Mouse (Mus musculus) liver, embryonic 12.5 days (tissue): ENCODE results near the gene Cks2. TPM values are rescaled to one million over a fixed set of nuclear protein-coding genes. Genes with fewer than 3 reads are reported as not detected.
"Not testable (repeated sequence)": the region's sequence is repeated elsewhere in the genome, so short reads cannot be mapped to it uniquely, and the experiment has no call there.

Source experiments
- ATAC-seq: fragments of 200-750 bp; cut with Nextera tagmentation; 2 replicates; pipeline ENCODE4 v1.8.0; 2017; ENCODE audit warnings: moderate number of reproducible peaks, mild to moderate bottlenecking, moderate library complexity
- H3K27ac ChIP-seq: fragments of 300-500 bp; sonication (generic); 2 replicates; pipeline ENCODE4 v1.5.1; 2016; ENCODE audit warnings: mild to moderate bottlenecking
- H3K27me3 ChIP-seq: fragments of 300-500 bp; sonication (generic); replicated peaks from 2 replicates; pipeline ENCODE4 v1.6.1; 2016; ENCODE audit warnings: mild to moderate bottlenecking, moderate library complexity
- H3K36me3 ChIP-seq: fragments of 300-500 bp; sonication (generic); 2 replicates; pipeline ENCODE4 v1.6.1; 2016; ENCODE audit warnings: mild to moderate bottlenecking, moderate library complexity
- H3K4me1 ChIP-seq: fragments of 300-500 bp; sonication (generic); 2 replicates; pipeline ENCODE4 v1.6.1; 2016
- H3K4me2 ChIP-seq: fragments of 300-500 bp; sonication (generic); 2 replicates; pipeline ENCODE4 v1.6.1; 2016; ENCODE audit warnings: mild to moderate bottlenecking, moderate library complexity
- H3K4me3 ChIP-seq: fragments of 300-500 bp; sonication (generic); 2 replicates; pipeline ENCODE4 v1.5.1; 2016; ENCODE audit warnings: mild to moderate bottlenecking, moderate library complexity
- H3K9ac ChIP-seq: fragments of 300-500 bp; sonication (generic); 2 replicates; pipeline ENCODE4 v1.6.1; 2016; ENCODE audit warnings: mild to moderate bottlenecking, moderate library complexity
- H3K9me3 ChIP-seq: fragments of 300-500 bp; sonication (generic); replicated peaks from 2 replicates; pipeline ENCODE4 v1.6.1; 2016; ENCODE audit warnings: mild to moderate bottlenecking, moderate library complexity
- WGBS: fragments of 180-500 bp; shearing (Covaris S2); methylation state at CpG from one replicate; pipeline ENCODE4 v1.1.7; 2016; ENCODE audit not compliant: insufficient replicate concordance; 5-methylcytosine and 5-hydroxymethylcytosine counted together
- polyA plus RNA-seq: library from polyadenylated mRNA; unstranded; fragments of >200 nt; fragmentation: Nextera tagmentation; extraction: Ambion mirVana; gene quantifications from 2 replicates; pipeline ENCODE4 v1.2.1, GENCODE M21; 2016

Cks2 gene
- polyA plus RNA-seq, 1 experiment from 2014 or later, result 413 TPM

DNA sequence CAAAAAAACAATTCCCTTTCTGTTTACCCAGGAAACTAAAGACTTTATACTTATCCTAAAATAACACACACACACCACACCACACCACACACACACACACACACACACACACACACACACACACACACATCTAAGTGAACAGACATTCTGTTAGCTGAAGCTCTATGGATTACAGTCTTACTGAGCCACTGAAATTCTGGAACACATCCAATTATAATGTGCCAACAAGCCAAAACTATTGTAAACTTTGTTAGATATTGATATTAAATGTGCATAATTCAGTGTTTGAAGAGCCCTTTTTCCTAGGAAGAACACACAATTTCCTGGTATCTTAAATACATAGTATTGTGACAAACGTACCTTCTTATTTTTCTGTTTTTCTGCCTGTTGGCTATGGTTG, 27.7 kb upstream of the Cks2 start:
- H3K9me3 ChIP-seq, result no peaks in the 10 kb centered on the region
- WGBS, result 50% methylated on average over 1 of the region's 1 CpGs
- no peak overlapping the region for H3K27ac ChIP-seq
- H3K9ac ChIP-seq, result no peak overlapping the region
- H3K4me3 ChIP-seq, result no peak overlapping the region
- no peaks in the 10 kb centered on the region for H3K36me3 ChIP-seq
- no peak for ATAC-seq
- peaks cover 11% of the 10 kb centered on the region for H3K27me3 ChIP-seq
- no peak overlapping the region for H3K4me2 ChIP-seq
- peaks cover 8% of the 10 kb centered on the region for H3K4me1 ChIP-seq

DNA sequence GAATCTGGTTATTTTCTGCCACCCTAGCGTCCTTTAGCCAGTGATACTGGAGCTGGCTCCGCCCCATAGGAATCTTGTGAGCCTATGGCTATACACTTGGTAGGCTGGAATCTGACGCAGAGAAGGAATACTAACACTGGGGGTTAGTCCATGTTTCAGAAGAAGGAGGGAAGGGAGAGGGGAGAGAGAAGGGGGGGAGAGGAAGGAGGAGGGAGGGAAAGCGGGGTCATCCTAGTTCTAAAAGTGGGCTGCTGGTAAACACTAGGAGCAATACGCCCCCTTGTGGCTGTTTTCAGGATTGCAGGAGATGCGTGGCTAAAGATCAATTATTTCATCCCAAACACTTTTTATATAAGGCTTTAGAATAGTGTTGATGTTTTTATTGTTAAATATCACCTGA, 27.2 kb upstream of the Cks2 start:
- H3K27ac ChIP-seq, result no peak overlapping the region
- no peak overlapping the region for H3K4me3 ChIP-seq
- ATAC-seq, result no peak
- H3K9ac ChIP-seq, result no peak overlapping the region
- no peaks in the 10 kb centered on the region for H3K9me3 ChIP-seq
- no peaks in the 10 kb centered on the region for H3K36me3 ChIP-seq
- H3K4me2 ChIP-seq, result no peak overlapping the region
- 24% methylated on average over 6 of the region's 6 CpGs for WGBS
- H3K4me1 ChIP-seq, result peaks cover 8% of the 10 kb centered on the region
- peaks cover 7% of the 10 kb centered on the region for H3K27me3 ChIP-seq

DNA sequence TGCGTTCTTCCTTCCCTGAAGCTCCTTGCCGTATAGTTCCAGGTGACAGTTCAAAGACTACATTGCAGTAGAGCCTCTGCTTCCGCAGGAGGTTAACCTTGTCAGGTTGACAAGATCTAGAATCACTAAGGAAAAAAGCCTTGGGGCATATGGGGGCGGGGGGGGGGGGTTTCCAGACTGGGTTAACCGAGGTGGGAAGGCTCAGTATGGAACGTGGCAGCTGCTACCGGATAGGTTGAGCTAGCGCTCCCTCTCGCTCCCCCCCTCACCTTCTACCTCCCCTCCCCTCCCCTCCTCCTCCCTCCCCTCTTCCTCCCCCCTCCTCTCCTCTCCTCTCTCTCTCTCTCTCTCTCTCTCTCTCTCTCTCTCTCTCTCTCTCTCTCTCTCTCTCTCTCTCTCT, 26.4 kb upstream of the Cks2 start:
- H3K4me1 ChIP-seq, result peaks cover 8% of the 10 kb centered on the region
- no peak overlapping the region for H3K4me3 ChIP-seq
- no peak overlapping the region for H3K4me2 ChIP-seq
- ATAC-seq, result no peak
- 15% methylated on average over 8 of the region's 9 CpGs for WGBS
- no peak overlapping the region for H3K27ac ChIP-seq
- no peaks in the 10 kb centered on the region for H3K36me3 ChIP-seq
- H3K27me3 ChIP-seq, result peaks cover 6% of the 10 kb centered on the region
- H3K9ac ChIP-seq, result no peak overlapping the region
- H3K9me3 ChIP-seq, result no peaks in the 10 kb centered on the region

DNA sequence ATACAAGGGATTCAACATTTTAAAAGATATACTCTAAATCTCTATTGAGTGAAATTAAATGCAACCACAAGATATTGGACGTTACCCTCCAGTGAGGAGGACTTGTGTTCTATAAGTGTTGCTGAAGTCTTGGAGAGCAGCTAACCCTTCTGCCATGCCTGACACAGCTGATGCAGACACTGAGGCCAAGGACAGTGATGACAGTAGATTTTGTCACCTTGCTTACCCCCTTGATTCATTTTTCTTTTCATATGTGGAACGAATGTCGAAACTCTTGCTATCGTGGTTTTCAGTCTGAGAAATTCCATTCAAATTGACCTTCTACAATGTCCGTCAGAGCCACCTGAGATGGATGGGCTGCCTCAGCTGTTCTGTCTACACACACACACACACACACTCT, 22.4 kb upstream of the Cks2 start:
- H3K4me2 ChIP-seq, result no peak overlapping the region
- no peaks in the 10 kb centered on the region for H3K27me3 ChIP-seq
- ATAC-seq, result no peak
- 74% methylated on average over 5 of the region's 5 CpGs for WGBS
- no peak overlapping the region for H3K27ac ChIP-seq
- H3K36me3 ChIP-seq, result no peaks in the 10 kb centered on the region
- H3K4me3 ChIP-seq, result no peak overlapping the region
- no peaks in the 10 kb centered on the region for H3K4me1 ChIP-seq
- H3K9ac ChIP-seq, result no peak overlapping the region
- no peaks in the 10 kb centered on the region for H3K9me3 ChIP-seq

DNA sequence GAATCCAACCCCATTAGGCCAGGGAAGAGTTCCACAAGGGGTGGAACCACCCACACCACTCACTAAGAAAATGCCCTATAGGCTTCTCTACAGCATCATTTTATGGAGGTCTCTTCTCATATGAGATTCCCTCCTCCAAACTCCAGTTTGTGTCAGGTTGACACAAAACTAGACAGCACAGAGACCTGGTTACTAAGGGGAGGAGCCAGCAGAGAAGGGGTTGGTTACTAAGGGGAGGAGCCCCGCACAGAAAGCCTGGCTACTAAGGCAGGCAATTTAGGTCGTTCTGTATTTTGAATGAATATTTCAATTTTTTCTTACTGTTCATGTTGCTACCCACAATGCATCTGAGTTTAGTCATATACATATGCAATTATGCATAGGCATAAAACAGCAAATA, 21.4 kb upstream of the Cks2 start:
- Histone ChIP-seq H3K9me3 (no peaks in the 10 kb centered on the region), H3K4me3 (no peak overlapping the region), H3K36me3 (no peaks in the 10 kb centered on the region), H3K4me1 (no peaks in the 10 kb centered on the region), H3K27ac (no peak overlapping the region), H3K4me2 (no peak overlapping the region), H3K27me3 (0 out of 2 replicates have a peak, but pooled peaks cover 3% of the 10 kb centered on the region), H3K9ac (no peak overlapping the region)
- ATAC-seq, result no peak
- WGBS, result 65% methylated on average over 2 of the region's 2 CpGs

DNA sequence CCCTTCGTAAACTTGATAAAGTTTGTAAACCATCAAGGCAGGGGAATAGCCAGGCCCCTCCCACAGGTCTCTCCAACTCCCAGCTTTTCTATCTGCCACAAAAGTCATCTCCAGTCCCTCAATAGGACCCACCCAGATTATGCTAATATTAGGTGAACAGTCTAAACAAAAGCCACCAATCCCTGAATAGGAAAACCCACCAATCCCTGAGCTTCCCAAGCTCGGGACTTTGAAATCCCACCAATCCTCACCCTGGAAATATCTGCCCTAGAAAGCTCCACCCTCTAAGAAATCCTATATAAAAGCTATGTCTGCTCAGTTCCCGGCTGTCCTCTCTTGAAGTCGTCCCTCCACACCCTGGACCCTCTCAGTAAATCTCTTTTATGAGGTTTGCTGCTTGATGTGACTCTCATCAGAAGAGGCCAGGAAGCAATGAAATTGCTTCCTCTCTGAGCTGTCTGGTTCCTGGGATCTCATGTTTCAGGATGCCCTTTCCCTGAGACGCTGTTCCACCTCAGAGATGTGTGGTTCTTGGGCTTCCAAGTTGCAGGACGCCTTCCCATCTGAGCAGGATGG, 16.7 kb upstream of the Cks2 start:
- H3K4me3 ChIP-seq, result no peak overlapping the region
- no peaks in the 10 kb centered on the region for H3K9me3 ChIP-seq
- H3K27ac ChIP-seq, result no peak overlapping the region
- H3K4me1 ChIP-seq, result no peaks in the 10 kb centered on the region
- 0 out of 2 replicates have a peak, but pooled peaks cover 3% of the 10 kb centered on the region for H3K27me3 ChIP-seq
- ATAC-seq, result no peak
- 59% methylated on average over 6 of the region's 6 CpGs for WGBS
- H3K36me3 ChIP-seq, result no peaks in the 10 kb centered on the region
- no peak overlapping the region for H3K4me2 ChIP-seq
- H3K9ac ChIP-seq, result no peak overlapping the region

DNA sequence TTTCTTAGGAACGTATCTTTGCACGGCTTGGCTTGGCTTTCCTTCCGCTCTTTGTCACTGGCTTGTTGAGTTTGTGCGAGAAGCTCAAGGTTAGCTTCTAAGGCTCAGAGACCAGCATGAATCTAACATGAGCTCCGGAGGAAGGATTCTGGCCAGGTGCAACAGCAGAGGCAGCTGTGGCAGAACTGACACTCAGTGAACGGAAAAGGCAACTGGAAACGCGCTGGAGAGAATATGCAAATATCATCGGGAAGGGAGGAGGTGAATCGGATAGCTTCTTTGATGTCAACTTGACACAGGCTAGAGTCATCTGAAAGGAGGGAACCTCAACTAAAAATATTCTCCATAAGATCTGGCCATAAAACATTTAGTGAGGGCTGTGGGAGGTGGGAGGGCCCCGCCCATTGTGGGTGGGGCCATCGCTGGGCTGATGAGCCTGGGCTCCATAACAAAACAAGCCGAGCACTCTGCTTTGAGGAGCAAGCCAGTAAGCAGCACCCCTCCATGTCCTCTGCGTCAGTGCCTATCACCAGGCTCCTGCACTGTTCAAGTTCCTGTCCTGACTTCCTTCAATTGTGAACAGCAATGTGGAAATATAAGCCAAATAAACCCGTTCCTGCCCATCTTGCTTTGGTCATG, 13.6 kb upstream of the Cks2 start:
- H3K4me1 ChIP-seq, result no peaks in the 10 kb centered on the region
- H3K27me3 ChIP-seq, result 0 out of 2 replicates have a peak, but pooled peaks cover 3% of the 10 kb centered on the region
- no peak overlapping the region for H3K27ac ChIP-seq
- H3K9ac ChIP-seq, result no peak overlapping the region
- H3K36me3 ChIP-seq, result no peaks in the 10 kb centered on the region
- WGBS, result 68% methylated on average over 15 of the region's 15 CpGs
- no peak for ATAC-seq
- no peaks in the 10 kb centered on the region for H3K9me3 ChIP-seq
- H3K4me3 ChIP-seq, result no peak overlapping the region
- H3K4me2 ChIP-seq, result no peak overlapping the region

DNA sequence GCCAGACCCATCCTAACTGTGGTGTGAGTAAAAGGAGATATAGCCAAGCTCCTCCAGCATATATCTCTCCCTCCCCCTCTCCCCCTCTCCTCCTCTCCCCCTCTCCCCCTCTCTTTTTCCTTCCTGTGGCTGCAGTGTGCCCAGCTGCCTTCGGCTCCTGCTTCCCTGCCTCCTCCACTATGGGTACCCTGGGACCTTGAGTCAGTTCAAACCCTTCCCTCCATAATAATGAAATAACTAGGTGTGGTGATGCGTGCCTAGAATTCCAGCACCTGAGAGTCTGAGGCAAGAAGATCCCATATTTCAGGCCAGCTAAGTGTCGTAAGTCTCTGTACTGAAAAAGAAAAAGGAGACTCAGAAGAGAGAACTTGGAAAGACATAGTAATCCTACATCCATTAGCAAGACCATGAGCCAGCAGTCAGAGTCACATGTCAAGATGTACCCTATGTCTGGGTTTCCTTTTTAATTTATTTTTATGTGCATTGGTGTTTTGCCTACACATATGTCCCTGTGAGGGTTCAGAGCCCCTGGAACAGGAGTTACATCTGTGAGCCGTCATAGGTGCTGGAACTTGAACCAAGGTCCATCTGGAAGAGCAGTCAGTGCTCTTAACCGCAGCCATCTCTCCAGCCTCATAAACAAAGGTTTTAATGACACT, 12.3 kb upstream of the Cks2 start:
- Histone ChIP-seq H3K4me2 (no peak overlapping the region), H3K4me1 (no peaks in the 10 kb centered on the region), H3K9ac (no peak overlapping the region), H3K27me3 (0 out of 2 replicates have a peak, but pooled peaks cover 3% of the 10 kb centered on the region), H3K9me3 (no peaks in the 10 kb centered on the region), H3K27ac (no peak overlapping the region), H3K4me3 (no peak overlapping the region), H3K36me3 (no peaks in the 10 kb centered on the region)
- WGBS, result 64% methylated on average over 5 of the region's 5 CpGs
- no peak for ATAC-seq

DNA sequence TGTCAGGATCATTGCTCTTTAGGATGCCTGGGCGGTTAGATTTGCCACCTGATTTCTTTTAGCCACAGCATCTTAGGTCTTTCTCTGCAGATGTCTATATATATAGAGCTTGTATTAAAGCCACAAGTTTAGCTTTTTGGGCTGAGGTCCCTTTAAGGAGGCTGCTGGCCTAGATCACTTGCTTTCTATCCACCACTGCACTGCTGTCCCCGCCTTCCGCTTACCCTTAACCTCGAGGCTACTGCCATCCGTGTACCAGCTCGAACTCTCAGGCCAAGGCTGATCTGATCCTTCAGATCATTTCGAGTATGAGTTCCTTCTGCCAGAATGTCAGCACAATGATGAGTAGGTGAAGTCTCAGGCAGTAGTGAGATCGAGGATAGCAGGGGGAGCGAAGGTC, 9.6 kb upstream of the Cks2 start:
- WGBS, result 63% methylated on average over 4 of the region's 9 CpGs
- not testable (repeated sequence) for H3K4me2 ChIP-seq, H3K9ac ChIP-seq, H3K36me3 ChIP-seq, H3K9me3 ChIP-seq, H3K27me3 ChIP-seq, H3K4me1 ChIP-seq, H3K4me3 ChIP-seq, H3K27ac ChIP-seq, ATAC-seq

DNA sequence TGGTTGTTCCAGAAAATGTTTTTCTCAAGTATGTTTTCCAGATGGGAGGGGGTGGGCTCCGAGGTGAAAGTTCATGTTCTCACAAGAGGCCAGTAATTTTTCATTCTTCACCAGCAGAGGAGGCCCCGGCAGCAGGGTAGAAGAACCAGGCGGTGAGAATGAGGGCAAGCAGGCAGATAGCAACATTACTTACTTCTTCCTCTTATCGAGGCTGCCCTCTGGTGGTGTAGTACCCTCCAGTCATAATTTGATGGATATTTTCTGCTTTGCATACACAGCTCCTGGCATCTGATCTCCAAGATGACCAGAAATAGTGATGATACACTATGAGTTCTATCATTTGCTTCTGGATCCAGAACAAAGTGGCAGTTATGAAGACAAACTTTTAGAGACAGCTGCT, 6.1 kb upstream of the Cks2 start:
- H3K27ac ChIP-seq, result no peak overlapping the region
- peaks cover 19% of the 10 kb centered on the region for H3K4me1 ChIP-seq
- 61% methylated on average over 4 of the region's 4 CpGs for WGBS
- no peaks in the 10 kb centered on the region for H3K9me3 ChIP-seq
- H3K36me3 ChIP-seq, result no peaks in the 10 kb centered on the region
- no peaks in the 10 kb centered on the region for H3K27me3 ChIP-seq
- no peak overlapping the region for H3K9ac ChIP-seq
- no peak overlapping the region for H3K4me3 ChIP-seq
- no peak for ATAC-seq
- H3K4me2 ChIP-seq, result no peak overlapping the region

DNA sequence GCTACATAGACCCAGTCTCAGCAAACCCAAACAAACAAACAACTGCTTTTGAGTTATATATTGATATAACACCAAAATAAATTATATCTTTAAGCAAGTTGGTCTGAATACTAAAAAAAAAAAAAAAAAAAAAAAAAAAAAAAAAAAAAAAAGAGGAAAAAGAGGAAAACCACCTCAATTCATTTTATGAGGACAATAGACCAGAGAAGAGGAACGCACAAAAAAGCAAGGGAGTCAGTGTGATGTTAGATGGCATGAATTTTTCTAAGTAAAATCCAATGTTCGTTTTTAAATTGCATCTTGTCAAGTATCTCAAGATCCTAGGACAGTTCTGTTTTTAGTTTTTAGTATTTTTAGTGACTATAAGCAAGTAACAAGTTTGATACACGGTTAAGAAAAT, 3.6 kb upstream of the Cks2 start:
- Histone ChIP-seq H3K4me2 (no peak overlapping the region), H3K27me3 (no peaks in the 10 kb centered on the region)
- WGBS, result 78% methylated on average over 3 of the region's 3 CpGs

DNA sequence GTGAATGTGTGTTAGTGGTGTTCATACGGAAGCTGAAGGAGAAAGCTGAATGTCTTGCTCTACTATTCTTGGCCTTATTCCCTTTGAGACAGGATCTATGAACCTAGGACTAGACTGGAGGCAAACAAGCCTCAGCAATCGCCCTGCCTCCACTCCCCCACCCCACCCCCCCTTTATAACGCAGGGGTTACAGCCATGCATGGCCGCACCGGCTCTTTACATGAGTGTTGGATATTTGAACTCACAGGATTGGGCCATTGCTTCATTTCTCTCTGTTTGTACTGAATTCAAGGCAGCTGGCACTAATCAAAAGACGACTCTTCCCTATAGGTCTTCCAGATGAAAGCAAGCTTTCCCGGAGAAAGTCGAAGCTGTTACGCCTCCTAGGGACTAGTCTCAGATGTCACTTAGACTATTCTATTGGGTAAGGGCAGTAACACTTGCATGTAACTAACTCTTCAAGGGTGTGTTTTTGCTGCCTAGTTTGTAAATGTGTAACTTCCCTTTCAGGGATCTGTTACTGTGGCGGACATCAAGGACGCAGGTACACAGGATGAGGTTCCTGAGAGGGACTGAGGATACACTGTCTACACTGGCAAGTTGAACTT, 2.8 kb upstream of the Cks2 start:
- Histone ChIP-seq H3K4me3 (peak overlapping the region; percentile 7; the same call in 1 of the 2 replicates), H3K27ac (peak overlapping the region; percentile 50), H3K9me3 (no peaks in the 10 kb centered on the region), H3K9ac (no peak overlapping the region), H3K4me2 (peak overlapping the region; percentile 20), H3K36me3 (0 out of 2 replicates have a peak, but pooled peaks cover 5% of the 10 kb centered on the region), H3K4me1 (peaks cover 26% of the 10 kb centered on the region), H3K27me3 (no peaks in the 10 kb centered on the region)
- ATAC-seq, result no peak
- WGBS, result 46% methylated on average over 11 of the region's 11 CpGs

More for the DNA sequence above, 3.6 kb upstream of the Cks2 start:
- Histone ChIP-seq H3K9me3 (no peaks in the 10 kb centered on the region), H3K36me3 (no peaks in the 10 kb centered on the region), H3K27ac (no peak overlapping the region), H3K9ac (no peak overlapping the region), H3K4me3 (no peak overlapping the region), H3K4me1 (peaks cover 24% of the 10 kb centered on the region)
- ATAC-seq, result no peak
